Mouse (Mus musculus) kidney, adult 8-10 months (tissue): ENCODE results near the gene Mobp.
"Not testable (repeated sequence)": the region's sequence is repeated elsewhere in the genome, so short reads cannot be mapped to it uniquely, and the experiment has no call there.

Source experiments
- DNase-seq, 2 experiments: peaks; one replicate each; pipeline ENCODE4 v3.0.0; 2022

Gene Mobp

GRCm38 (mm10) chr9:120149222-120149828, at the start of gene Mobp:
Gene Mobp, plus strand, starts transcription at chr9:120149707.
- DNase-seq = no peak

GRCm38 (mm10) chr9:120101165-120101564, 48.3 kb upstream of the Mobp start:
- DNase-seq = no peak

GRCm38 (mm10) chr9:120108953-120109352, 40.6 kb upstream of the Mobp start:
- DNase-seq = not testable (repeated sequence)

GRCm38 (mm10) chr9:120110211-120111018, 39.1 kb upstream of the Mobp start, which contains the start of gene Slc25a38:
Gene Slc25a38, plus strand, starts transcription at chr9:120110374.
- DNase-seq = peak; percentile 94 to 96

GRCm38 (mm10) chr9:120111156-120111945, 38.2 kb upstream of the Mobp start:
- no peak for DNase-seq

GRCm38 (mm10) chr9:120112472-120112871, 37.0 kb upstream of the Mobp start:
- DNase-seq = no peak

GRCm38 (mm10) chr9:120113456-120113855, 36.1 kb upstream of the Mobp start:
- peak in 1 of 2 experiments; percentile 25 for DNase-seq

GRCm38 (mm10) chr9:120114051-120114788, 35.3 kb upstream of the Mobp start:
- DNase-seq = no peak

GRCm38 (mm10) chr9:120114789-120115151, 34.7 kb upstream of the Mobp start:
- DNase-seq = no peak

GRCm38 (mm10) chr9:120115580-120115979, 33.9 kb upstream of the Mobp start:
- DNase-seq = no peak

- no peak for DNase-seq
These were observed 33.3 kb upstream of the Mobp start for GRCm38 (mm10) chr9:120116184-120116624.

- no peak for DNase-seq
These were observed 31.3 kb upstream of the Mobp start for GRCm38 (mm10) chr9:120118212-120118611.

GRCm38 (mm10) chr9:120120503-120120902, 29.0 kb upstream of the Mobp start:
- no peak for DNase-seq

- DNase-seq = no peak
These were observed 22.6 kb upstream of the Mobp start for GRCm38 (mm10) chr9:120126868-120127267.

- DNase-seq = peak; percentile 97
These were observed 21.8 kb upstream of the Mobp start, which contains the start of gene Rpsa for GRCm38 (mm10) chr9:120127538-120128251. Gene Rpsa, plus strand, starts transcription at chr9:120127689.

GRCm38 (mm10) chr9:120129276-120129675, 20.2 kb upstream of the Mobp start:
- DNase-seq = no peak

GRCm38 (mm10) chr9:120131784-120132288, 17.7 kb upstream of the Mobp start:
- DNase-seq = no peak

- no peak for DNase-seq
These were observed 16.3 kb upstream of the Mobp start for GRCm38 (mm10) chr9:120132980-120133754.

- DNase-seq = no peak
These were observed 15.6 kb upstream of the Mobp start for GRCm38 (mm10) chr9:120133755-120134475.

GRCm38 (mm10) chr9:120134529-120135160, 14.9 kb upstream of the Mobp start:
- DNase-seq = no peak
